Mouse (Mus musculus): ENCODE results near the gene Khk. TPM values are rescaled to one million over a fixed set of nuclear protein-coding genes. Genes with fewer than 3 reads are reported as not detected.

Khk gene
- polyA plus RNA-seq, 1 experiment from 2014 or later = 45.3 TPM

DNA sequence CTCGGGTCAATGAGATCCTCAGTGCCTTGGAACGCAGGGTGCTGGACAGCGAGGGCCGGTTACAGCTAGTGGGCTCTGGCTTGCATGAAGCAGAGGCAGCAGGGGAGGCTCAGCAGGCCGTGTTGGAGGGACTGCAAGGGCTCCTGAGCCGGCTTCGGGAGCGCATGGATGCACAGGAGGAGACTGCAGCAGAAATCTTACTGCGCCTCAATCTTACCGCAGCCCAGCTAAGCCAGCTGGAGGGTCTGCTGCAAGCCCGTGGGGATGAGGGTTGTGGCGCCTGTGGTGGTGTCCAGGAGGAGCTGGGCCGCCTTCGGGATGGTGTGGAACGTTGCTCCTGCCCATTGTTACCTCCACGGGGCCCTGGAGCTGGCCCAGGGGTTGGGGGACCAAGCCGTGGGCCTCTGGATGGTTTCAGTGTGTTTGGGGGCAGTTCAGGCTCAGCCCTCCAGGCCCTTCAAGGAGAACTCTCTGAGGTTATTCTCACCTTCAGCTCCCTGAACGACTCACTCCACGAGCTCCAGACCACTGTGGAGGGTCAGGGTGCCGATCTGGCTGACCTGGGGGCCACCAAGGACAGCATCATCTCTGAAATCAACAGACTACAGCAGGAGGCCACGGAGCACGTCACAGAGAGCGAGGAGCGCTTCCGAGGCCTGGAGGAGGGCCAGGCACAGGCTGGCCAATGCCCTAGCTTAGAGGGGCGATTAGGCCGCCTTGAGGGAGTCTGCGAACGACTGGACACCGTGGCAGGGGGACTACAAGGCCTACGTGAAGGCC is 3.1 kb upstream of the Khk start:
- in situ Hi-C loops (cut with MboI; ENCODE audit: low pct_unique_long_range_greater_than_20kb) = loop anchor here (5.0 to 10.0 kb wide), 2 partner anchors 106 to 203 kb away; partner anchors contain the start of genes Dpysl5 and Mapre3
- CTCF ChIA-PET = interaction anchor here (1.2 to 5.0 kb wide), 6 partner anchors 9 to 112 kb away, joined by 3 to 24 read pairs (median 5); no protein-coding TSS in a partner anchor
- no peak for ATAC-seq
- POLR2A ChIA-PET = interaction anchor here (1.0 to 1.4 kb wide), 2 partner anchors 30 to 35 kb away, joined by 3 to 4 read pairs; no protein-coding TSS in a partner anchor
- DNase-seq (ENCODE audit: low read depth, low spot score) = no peak
- no peaks in the 10 kb centered on the region for H3K27me3 ChIP-seq
- no peak for TF ChIP-seq CTCF (IDR thresholded peaks at IDR 0.05)

DNA sequence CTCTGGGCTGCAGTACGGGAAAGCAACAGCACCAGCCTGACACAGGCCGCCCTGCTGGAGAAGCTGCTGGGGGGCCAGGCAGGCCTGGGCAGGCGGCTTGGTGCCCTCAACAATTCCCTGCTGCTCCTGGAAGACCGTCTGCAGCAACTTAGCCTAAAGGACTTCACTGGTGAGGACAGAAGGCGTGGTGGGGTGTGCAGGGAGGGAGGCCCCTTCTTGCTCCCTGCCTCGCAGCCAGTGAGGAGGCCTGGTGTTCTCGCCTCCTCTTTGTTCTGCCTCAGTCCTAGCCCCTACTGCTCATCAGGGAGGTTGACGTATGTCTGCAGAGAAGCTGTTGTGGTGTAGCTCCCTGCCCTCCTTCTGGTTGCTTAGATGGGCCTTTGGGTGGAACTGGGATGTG is 2.5 kb upstream of the Khk start:
- no peak for TF ChIP-seq CTCF (IDR thresholded peaks at IDR 0.05)
- in situ Hi-C loops (cut with MboI; ENCODE audit: low pct_unique_long_range_greater_than_20kb) = loop anchor here (5.0 to 10.0 kb wide), 2 partner anchors 106 to 204 kb away; partner anchors contain the start of genes Dpysl5 and Mapre3
- ChIA-PET CTCF (interaction anchor here (1.2 to 2.8 kb wide), 3 partner anchors 10 to 86 kb away, joined by 4 to 14 read pairs (median 4); no protein-coding TSS in a partner anchor), POLR2A (interaction anchor here (0.6 to 1.0 kb wide), 2 partner anchors 35 to 538 kb away, joined by 3 read pairs; no protein-coding TSS in a partner anchor)
- no peaks in the 10 kb centered on the region for H3K27me3 ChIP-seq
- no peak for ATAC-seq
- no peak for DNase-seq (ENCODE audit: low read depth, low spot score)

DNA sequence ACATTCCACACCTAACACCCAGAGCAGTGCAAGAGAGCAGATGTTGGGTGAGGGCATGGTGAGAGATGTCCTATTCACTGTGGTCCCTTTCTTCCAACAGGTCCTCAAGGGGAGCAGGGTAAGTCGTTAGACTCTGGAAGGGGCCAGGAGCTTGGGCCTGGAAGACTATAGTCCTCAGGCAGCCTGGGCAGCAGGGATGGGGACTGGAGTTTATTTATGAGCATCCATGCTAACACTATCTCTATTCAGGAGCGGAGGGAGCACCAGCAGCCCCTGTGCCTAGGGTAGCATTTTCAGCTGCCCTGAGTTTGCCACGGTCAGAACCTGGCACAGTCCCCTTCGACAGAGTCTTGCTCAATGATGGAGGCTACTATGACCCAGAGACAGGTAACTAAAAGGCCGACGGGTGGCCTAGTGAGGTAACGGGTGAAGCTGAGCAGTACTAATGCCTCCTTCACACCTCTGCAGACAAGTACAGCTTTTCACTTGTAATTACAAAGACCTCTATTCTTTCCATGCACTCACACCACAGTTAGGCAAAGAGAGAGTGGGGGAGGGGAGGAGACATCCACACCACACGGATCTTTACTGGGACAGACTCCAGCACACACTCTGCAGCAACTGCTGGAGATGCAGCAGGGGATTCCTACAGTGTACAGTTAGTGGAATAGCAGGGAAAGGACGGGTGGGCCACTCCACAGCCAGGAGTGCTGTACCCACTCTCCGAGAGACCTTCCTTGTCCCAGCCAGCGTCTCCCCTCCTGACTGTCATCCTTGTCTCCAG is 1.2 kb upstream of the Khk start:
- ChIA-PET CTCF (interaction anchor here (1.1 to 1.8 kb wide), 2 partner anchors 10 to 36 kb away, joined by 3 to 10 read pairs; no protein-coding TSS in a partner anchor), POLR2A (interaction anchor here (1.1 kb wide), 1 partner anchor 11 kb away, joined by 3 read pairs; no protein-coding TSS in a partner anchor)
- DNase-seq (ENCODE audit: low read depth, low spot score) (no peak), ATAC-seq (no peak)
- no peak for TF ChIP-seq CTCF (IDR thresholded peaks at IDR 0.05)
- in situ Hi-C loops (cut with MboI; ENCODE audit: low pct_unique_long_range_greater_than_20kb) = loop anchor here (5.0 to 10.0 kb wide), 2 partner anchors 108 to 205 kb away; partner anchors contain the start of genes Dpysl5 and Mapre3
- no peaks in the 10 kb centered on the region for H3K27me3 ChIP-seq

DNA sequence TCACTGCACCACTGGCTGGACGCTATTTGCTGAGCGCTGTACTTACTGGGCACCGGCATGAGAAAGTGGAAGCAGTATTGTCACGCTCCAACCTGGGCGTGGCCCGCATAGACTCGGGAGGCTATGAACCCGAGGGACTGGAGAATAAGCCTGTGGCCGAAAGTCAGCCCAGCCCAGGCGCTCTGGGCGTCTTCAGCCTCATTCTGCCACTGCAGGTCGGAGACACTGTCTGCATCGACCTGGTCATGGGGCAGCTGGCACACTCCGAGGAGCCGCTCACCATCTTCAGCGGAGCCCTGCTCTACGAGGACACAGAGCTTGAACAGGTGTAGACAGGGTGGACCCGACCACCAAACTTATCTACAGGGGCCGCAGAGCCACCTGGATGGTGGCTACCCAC is 610 bp upstream of the Khk start:
- in situ Hi-C loops (cut with MboI; ENCODE audit: low pct_unique_long_range_greater_than_20kb) = no loop called here
- DNase-seq (ENCODE audit: low read depth, low spot score) (no peak), ATAC-seq (no peak)
- no peaks in the 10 kb centered on the region for H3K27me3 ChIP-seq
- ChIA-PET CTCF (interaction anchor here (1.0 to 4.1 kb wide), 12 partner anchors 9 to 110 kb away, joined by 3 to 24 read pairs (median 4); partner anchors contain the start of gene Preb), POLR2A (interaction anchor here (0.7 to 1.1 kb wide), 3 partner anchors 31 to 109 kb away, joined by 3 to 4 read pairs (median 3); no protein-coding TSS in a partner anchor)
- no peak for TF ChIP-seq CTCF (IDR thresholded peaks at IDR 0.05)

DNA sequence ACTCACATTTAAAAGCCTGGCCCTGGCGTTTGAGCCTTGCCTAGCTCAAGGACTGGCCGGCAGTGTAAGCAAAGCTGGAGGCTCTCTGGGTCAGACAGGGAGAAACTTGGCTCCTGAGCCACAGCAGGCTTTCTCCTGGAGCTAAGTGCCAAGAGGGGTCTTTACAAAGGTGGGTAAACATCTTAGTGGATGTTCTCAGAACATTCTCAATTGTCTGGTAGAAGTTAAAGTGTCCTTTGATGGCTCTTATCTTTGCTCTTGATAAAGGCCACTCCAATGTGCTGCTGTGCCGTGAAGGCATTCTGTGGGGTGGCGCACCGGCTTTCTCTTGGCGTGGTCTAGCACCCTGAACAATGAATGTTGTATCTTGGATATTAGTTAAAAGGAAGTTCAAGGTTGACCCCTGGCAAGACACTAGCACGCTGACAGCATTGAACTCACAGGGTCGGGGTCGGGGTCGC is 1.4 kb downstream of the Khk start:
- TF ChIP-seq CTCF (IDR thresholded peaks at IDR 0.05) = no peak
- CTCF ChIA-PET = interaction anchor here (1.4 to 4.1 kb wide), 5 partner anchors 11 to 117 kb away, joined by 3 to 24 read pairs (median 10); no protein-coding TSS in a partner anchor
- POLR2A ChIA-PET = interaction anchor here (0.9 to 1.9 kb wide), 2 partner anchors 27 to 35 kb away, joined by 4 to 7 read pairs; partner anchors contain the start of gene Agbl5
- DNase-seq (ENCODE audit: low read depth, low spot score) = no peak
- no peaks in the 10 kb centered on the region for H3K27me3 ChIP-seq
- ATAC-seq = no peak
- in situ Hi-C loops (cut with MboI; ENCODE audit: low pct_unique_long_range_greater_than_20kb) = no loop called here

DNA sequence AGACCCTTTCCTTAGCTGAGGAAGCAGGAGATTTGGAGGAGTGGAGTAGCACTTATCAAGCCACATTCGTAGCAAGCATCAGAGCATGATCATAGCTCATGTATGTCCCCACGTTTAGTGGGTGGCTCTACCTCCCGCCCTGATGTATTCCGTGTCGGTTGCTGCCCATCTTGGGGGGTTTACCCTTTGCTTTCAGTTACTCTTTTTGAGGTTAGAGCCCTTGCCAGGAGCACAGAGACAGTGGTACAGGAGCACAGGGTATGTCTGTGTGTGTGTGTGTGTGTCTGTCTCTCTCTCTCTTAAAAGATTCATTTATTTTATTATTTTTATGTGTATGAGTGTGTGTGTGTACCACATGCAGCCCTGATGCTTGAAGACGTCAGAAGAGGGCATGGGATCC is 1.9 kb downstream of the Khk start:
- no peaks in the 10 kb centered on the region for H3K27me3 ChIP-seq
- ChIA-PET CTCF (interaction anchor here (1.4 to 4.1 kb wide), 5 partner anchors 11 to 118 kb away, joined by 3 to 24 read pairs (median 10); no protein-coding TSS in a partner anchor), POLR2A (interaction anchor here (1.9 kb wide), 1 partner anchor 35 kb away, joined by 7 read pairs; the partner anchor contains the start of gene Agbl5)
- no peak for TF ChIP-seq CTCF (IDR thresholded peaks at IDR 0.05)
- ATAC-seq = no peak
- in situ Hi-C loops (cut with MboI; ENCODE audit: low pct_unique_long_range_greater_than_20kb) = no loop called here
- no peak for DNase-seq (ENCODE audit: low read depth, low spot score)

DNA sequence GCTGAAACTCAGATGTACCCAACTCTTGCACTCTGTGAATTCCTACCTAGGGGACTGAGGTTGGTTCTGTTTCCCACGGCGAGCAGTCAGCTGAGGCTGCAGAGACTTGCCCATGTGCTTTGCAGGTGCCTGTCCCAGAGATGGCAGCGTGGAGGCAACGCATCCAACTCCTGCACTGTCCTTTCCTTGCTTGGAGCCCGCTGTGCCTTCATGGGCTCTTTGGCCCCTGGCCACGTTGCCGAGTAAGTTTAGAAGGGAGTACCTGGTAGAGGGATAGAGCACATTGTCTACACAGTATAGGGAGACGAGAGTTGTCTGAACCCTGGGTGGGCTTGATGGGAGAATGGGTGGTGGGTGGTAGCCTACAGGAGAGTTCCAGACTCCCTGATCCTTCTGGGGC is 3.4 kb downstream of the Khk start:
- in situ Hi-C loops (cut with MboI; ENCODE audit: low pct_unique_long_range_greater_than_20kb) = no loop called here
- ATAC-seq = no peak
- ChIA-PET POLR2A (no interaction called here), CTCF (interaction anchor here (1.3 to 4.1 kb wide), 2 partner anchors 72 to 80 kb away, joined by 3 to 24 read pairs; no protein-coding TSS in a partner anchor)
- TF ChIP-seq CTCF (IDR thresholded peaks at IDR 0.05) = no peak
- no peaks in the 10 kb centered on the region for H3K27me3 ChIP-seq
- no peak for DNase-seq (ENCODE audit: low read depth, low spot score)

DNA sequence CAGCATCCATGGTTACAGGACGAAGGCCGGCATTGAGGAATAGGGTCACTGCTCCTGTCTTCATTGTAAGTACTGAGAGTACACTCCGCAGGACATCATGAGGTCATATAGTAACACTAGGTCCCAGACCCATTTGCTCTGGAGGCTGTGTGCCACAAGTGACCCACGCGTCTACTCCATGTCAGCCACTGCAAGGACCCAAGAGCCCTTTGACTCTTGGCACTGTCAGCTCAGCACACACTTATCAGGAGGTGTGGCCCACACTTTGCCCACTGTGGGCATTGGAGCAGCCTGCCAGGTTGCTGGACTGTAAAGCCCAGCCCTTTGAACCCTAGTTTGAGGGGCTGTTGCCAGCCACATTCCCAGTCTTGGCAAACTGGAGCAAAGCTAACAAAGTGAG is 4.0 kb downstream of the Khk start:
- POLR2A ChIA-PET = no interaction called here
- H3K27me3 ChIP-seq = no peaks in the 10 kb centered on the region
- DNase-seq (ENCODE audit: low read depth, low spot score) (no peak), ATAC-seq (no peak)
- CTCF ChIA-PET = interaction anchor here (1.3 kb wide), 1 partner anchor 72 kb away, joined by 3 read pairs; no protein-coding TSS in a partner anchor
- in situ Hi-C loops (cut with MboI; ENCODE audit: low pct_unique_long_range_greater_than_20kb) = no loop called here
- no peak for TF ChIP-seq CTCF (IDR thresholded peaks at IDR 0.05)

DNA sequence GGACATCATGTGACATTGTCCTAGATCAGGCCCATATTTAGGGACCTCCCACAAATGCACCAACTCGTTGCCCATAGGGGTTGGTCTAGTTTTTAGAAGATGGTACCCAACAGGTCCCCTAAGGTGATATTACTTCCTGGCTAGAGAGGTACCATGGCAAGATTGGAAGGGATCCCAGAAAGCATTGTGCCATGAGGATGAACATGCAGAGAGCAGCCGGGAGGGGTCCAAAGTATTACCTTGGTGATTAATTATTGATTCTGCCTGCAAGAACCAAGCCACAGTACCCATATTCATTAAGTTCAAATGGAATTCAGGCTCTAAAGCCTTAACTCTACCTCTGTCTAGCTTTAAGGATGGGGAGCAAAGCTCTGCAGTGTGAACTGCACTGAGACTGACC is 4.8 kb downstream of the Khk start:
- no peak for ATAC-seq
- POLR2A ChIA-PET = no interaction called here
- H3K27me3 ChIP-seq = no peaks in the 10 kb centered on the region
- CTCF ChIA-PET = interaction anchor here (0.7 to 1.1 kb wide), 3 partner anchors 39 to 79 kb away, joined by 3 to 4 read pairs (median 3); no protein-coding TSS in a partner anchor
- TF ChIP-seq CTCF (IDR thresholded peaks at IDR 0.05) = no peak
- in situ Hi-C loops (cut with MboI; ENCODE audit: low pct_unique_long_range_greater_than_20kb) = no loop called here
- no peak for DNase-seq (ENCODE audit: low read depth, low spot score)
